Mouse (Mus musculus) adrenal gland (tissue): ENCODE data around the gene Cyb561d1.
"Not testable (repeated sequence)": the region's sequence is repeated elsewhere in the genome, so short reads cannot be mapped to it uniquely, and the experiment has no call there.

Experiments used
- intact Hi-C: fragments of 180-260 bp; cut with DNase I; formaldehyde crosslinking; loops from one replicate; pipeline ENCODE4 v1.15.1; 2025
- long read RNA-seq, 2 experiments: library from polyadenylated mRNA; unstranded; transcript quantifications; one replicate each; pipeline ENCODE4 v2.0.0; 2020; ENCODE audit warnings: borderline replicate concordance in 1 of 2; ENCODE audit not compliant: insufficient replicate concordance in 1 of 2

Gene Cyb561d1
- long read RNA-seq, experiment 1, partial matches to known transcripts = 0 of 1 reads
- long read RNA-seq, experiment 1, other reads (novel, unspliced or antisense) = 1 of 1 reads
- long read RNA-seq, experiment 2, partial matches to known transcripts = 0 of 1 reads
- long read RNA-seq, experiment 2, other reads (novel, unspliced or antisense) = 1 of 1 reads

DNA sequence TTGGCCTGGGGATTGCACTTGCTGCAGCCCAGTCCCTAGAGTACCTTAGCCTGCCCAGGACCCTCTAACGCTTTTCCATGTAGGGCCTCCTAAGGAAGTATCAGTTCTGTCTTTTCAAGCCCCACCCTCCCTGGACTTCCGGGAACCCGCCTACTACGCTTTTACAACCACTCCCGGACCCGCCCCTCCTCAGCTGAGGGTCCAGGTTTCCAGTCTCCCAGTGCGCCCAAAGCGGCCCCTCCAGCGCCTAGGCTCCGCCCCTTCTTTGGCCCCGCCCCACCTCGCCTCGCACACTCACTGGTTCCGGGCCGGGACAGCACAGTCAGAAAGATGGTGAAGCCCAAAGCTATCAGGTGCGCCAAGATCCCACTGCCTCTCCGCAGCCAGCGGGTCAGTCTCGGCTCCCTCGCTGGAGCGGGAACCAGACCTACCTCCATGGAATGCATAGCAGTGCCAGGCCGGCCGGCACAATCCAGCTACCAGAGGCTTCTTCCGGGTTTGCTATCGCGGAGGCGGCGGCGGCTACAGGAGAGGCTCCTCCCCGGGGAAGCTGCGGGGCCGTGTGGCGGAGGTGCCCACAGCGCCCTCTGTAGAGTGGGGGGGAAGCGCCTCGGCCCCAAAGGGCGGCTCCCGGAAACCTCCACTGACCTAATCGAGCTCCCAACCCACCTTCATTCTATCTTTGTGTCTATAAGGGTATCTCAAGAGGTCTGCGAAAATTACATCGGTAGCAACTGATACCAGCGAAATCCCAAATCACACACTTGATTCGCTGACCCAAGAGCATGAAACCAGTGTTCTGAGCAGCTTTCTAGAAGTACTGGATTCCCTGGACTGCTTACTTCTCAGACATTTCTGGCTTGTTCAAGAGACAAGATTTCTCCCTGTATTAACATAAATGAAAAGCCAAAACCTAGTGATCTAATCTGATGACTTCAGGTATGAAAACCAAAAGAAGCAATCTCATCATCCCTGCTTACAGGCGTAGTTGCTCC lies at the start of gene Cyb561d1:
Gene Cyb561d1 (minus strand): TSS at position 884 of the 995 bp plus-strand sequence.
- intact Hi-C loops = no loop called here

DNA sequence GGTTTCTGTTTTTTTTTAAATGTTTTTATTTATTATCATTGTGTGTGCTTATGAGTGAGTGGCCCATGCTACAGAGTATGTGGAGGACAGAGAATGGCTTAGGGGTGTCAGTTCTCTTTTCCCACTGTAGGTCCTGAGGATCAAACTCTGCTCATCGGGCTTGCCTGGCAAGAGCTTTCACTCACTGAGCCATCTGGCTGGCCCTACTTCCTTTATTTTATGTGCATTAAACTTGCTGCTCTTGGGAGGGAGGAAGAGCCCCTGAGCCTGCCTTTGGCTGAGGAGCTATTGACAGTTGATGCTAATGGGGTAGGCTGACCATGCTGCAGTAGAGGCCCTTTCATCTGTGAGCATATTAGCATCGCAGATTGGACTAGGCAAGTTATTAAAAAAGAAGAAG lies 45.8 kb upstream of the Cyb561d1 start:
- intact Hi-C loops = no loop called here

DNA sequence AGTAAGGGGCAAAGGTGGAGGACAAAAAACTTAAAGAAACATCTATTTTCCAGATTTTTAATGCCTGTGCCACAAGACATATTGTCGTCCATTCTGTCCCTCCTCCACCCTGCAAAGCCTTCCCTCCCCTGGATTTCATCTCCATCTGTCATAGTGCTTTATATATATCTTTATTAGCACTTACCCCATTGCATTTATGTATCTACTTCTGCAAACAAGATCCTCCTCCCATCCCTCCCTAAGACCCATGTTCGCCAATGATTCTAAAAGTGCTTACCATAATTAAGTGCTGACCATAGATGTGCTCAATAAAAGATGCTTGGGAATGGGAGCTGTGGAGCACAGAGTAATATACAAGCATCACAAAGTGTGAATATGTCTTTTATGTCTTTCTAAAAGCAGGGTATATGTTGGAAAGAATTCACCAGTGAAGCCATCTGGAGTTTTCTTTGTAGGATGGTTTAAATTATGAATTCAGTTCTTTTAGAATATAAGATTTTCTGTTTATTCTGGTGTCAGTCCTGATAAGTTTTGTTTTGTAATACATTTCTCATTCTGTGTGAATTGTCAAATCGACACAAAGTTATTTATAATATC lies 40.3 kb upstream of the Cyb561d1 start:
- intact Hi-C loops = no loop called here

DNA sequence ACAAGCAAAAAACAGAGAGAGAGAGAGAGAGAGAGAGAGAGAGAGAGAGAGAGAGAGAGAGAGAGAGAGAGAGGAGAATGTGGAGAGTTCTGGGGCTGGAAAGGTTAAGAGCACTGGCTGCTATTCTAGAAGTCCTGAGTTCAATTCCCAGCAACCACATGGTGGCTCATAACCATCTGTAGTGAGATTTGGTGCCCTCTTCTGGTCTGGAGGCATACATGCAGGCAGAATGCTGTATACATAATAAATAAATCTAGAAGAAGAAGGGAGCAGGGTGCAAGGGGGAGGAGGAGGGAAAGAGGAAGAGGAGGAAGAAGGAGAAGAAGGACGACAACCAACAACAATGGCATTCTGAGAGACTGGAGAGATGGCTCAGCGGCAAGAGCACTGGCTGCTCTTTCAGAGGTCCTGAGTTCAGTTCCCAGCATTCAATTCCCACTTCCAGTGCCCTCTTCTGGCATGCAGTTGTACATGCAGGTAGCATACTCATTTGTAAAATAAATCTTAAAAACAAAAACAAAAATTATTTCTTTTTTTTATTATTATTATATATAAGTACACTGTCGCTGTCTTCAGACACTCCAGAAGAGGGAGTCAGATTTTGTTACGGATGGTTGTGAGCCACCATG lies 36.6 kb upstream of the Cyb561d1 start:
- intact Hi-C loops = not testable (repeated sequence)

DNA sequence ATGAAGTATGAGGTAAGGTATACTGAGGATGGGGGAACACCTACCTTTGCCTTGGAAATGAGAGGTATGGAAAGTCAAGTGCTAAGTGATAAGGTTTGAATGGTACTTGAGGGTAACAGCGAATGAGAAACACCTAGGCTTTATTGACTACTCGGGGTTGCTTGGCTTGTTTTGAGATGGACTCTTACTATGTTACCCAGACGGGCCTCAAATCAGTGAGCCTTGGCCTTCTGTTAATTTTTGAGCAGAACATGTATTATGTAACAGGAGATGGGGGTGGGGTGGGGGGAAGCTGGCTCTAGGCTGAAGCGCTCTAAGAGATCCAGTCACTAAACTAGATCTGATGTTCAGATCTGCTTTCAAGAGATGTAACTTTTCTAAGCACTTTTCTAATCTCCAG lies 30.6 kb upstream of the Cyb561d1 start:
- intact Hi-C loops = no loop called here

DNA sequence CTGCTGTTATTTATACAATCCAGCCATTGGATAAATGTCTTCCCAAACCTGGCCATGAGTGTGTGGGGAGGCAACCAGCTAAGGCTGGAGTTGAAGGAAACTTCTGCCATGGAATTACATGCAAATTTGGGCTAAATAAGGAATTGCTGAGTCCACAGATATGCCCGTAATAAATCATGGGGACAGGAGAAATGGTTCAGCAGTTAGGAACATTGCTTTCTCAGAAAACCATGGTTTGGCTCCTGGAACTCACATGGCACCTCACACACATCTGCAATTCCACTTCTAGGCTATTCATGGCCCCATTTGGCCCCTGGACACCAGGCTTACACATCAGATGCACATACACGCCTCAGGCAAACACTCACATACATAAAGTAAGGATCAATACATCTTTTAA lies 26.5 kb upstream of the Cyb561d1 start:
- intact Hi-C loops = no loop called here

DNA sequence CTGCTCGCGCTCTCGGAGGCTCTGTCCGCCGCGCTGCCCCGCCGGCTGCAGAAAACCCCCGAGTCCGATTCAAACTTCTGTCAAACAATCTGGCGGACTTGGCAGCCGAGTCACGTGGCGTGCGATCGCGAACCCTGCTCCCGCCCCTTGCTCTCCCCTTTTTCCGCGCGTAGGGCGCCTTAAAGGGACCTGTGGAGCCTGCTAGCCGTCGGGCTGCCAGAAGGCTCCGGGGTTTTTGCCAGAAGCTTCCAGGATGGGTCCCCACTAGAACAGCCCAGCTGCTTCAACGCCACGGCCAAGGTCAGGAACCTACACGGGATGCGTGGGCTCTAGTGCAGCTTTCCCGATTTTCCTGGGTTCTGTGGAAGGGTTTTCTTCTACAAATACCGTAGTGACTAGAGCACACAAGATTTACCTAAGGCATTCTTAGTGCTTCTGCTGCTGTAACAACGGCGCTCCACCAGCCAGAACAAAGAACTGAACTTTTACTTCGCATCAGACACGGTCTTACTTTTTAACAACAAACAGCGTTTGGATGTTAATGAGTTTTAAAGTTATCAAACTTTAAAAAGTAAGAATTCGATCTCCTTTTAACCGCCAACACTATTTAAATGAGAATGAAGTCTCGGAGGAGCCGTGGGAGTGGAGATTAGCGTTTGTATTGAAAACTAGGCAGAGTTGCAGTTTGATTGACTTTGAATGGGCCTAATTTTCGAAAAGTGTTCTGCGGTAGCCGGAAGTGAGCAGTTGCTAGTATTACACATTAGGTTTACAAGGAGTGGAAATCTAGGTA lies 25.7 kb upstream of the Cyb561d1 start, which contains the start of gene Sypl2:
Gene Sypl2 (minus strand): TSS at position 91 of the 793 bp plus-strand sequence.
- intact Hi-C loops = no loop called here

DNA sequence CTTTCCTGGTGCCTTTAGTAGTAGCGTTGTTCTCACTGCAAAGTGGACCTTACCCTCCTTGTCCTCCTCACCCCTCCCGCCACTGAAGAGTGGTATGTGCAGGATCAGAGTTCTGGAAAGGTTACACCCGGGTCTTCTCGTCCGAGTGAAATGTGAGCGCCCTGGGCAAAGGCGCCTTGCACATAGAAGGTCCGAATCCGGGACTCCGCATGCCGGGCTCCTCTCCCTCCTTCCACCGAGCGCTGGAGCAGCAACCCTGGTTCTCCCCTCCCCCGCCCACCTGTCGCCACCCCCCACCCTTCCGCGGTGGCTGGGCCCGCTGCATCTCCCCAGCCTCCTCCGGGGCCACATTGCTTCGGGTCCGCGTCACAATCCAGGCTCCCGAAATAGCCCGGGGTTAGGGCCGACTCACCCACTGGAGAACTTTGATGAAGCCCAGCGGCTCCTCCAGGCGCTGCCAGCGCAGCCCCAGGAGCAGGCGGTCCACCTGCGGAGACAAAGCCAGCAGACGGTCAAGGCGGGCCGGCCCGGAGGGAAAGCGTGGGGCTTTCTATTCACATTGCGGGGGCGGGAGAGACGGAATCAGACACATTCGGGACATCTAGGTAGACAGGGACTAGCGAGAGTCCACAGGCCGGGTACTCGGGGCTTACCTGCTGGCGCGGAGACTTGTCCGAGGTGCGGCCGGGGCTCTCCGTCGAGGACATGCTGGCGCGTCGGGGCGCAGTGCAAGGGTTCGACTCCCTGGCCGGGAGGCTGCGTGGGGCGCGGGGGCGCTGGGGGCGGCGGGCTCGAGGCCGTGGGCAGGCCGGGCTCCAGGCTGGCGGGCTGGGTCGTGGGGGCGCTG lies 24.9 kb upstream of the Cyb561d1 start:
- intact Hi-C loops = no loop called here

DNA sequence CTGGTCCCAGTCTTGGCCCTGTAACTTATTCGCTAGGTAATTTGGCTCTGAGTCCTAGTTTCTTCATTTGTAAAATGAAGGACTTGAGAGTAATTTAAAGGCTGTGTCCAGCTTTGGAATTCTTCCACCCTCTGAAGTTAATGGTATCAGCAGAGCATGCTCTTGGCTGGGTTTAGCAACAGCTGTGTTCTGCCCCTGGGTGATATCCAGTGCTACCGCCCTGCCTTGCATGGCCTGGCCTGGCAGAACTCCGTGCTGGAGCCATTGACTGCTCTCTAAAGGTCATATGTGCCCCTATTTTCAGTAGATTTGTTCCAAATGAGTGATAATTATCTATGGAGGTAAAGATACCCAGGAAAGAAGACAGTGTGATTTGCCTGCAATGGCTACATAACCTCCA lies 19.6 kb upstream of the Cyb561d1 start:
- intact Hi-C loops = no loop called here

DNA sequence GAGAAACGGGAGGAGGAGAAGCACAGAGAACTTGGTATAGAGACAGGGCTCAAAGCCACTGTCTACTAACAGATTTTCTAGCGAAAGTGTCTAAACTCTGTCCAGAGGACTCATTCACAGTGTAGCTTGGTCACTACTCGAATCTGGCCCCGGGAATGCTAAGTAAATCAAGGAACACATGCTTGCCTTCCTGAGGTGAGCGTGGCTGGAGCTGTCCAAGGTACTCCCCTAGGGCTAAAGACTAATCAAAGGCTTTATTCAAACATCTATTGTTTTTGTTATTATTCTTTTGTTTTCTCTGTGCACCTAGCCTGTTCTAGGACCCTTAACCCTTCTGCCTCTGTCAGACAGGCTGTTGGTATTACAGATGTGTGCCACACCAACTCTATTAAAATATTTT lies 13.7 kb upstream of the Cyb561d1 start:
- intact Hi-C loops = loop anchor here (5.0 kb wide), 1 partner anchor 38 kb away; no protein-coding TSS in a partner anchor

DNA sequence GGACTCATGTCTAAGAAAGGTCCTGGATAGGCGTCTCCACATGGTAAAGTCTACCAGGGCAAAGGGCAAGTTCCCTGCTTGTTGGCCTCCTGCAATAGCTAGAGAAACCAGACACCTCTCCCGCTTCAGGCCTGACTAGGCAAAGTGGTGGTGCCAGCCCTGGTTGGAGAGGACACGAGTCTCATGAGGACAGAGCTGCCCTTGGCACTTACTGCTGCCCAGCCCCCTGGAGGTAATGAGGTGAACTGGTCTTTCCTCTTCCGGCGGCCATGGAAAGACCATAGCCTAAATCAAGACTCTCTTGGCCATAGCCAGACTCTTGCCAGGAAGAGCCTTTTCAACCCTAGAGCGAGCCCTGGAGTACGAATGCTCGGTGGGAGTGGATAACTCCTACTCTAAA lies 11.4 kb upstream of the Cyb561d1 start:
- intact Hi-C loops = loop anchor here (5.0 kb wide), 1 partner anchor 40 kb away; no protein-coding TSS in a partner anchor

DNA sequence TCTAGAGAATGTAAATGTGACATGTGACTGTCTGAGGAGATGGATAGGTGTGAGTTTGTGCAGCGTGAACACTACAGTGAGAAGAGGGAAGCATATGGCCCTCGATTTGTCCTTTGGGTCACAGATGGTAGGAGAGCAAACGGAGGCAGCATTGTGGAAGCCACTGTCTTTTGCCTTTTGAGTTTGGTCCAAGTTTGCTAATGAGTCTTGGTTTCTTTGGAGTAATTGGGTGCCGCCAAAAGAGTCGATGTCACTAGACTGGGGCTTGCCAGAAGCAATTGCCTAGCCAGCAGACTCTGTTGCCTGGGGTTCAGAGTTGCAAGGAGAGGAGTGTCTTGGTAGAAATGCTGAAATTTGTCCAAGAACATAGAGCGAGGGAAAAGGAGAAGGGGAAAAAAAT lies 10.8 kb upstream of the Cyb561d1 start:
- intact Hi-C loops = loop anchor here (5.0 kb wide), 1 partner anchor 40 kb away; no protein-coding TSS in a partner anchor

DNA sequence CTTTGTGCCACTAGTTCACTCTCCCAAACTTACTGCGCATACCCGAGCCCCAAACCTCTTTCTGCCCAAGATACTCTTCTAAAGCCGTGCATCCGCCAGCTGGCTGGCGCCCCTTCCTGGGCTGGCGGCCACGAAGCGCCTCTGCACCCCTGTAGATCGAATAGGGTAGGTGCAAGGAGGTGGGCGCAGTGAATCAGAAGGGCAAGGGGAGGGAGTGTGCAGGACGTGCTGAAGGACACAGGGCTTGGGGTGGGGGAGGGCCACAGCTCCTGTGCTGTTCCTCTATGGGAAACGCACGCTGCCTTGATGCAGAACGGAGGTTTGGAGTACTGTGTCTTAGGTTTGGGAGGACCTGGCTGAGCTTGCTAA lies 9.7 kb upstream of the Cyb561d1 start, which contains the start of gene Atxn7l2:
Gene Atxn7l2 (minus strand): TSS at position 164 of the 369 bp plus-strand sequence.
- intact Hi-C loops = loop anchor here (5.0 kb wide), 1 partner anchor 42 kb away; no protein-coding TSS in a partner anchor

DNA sequence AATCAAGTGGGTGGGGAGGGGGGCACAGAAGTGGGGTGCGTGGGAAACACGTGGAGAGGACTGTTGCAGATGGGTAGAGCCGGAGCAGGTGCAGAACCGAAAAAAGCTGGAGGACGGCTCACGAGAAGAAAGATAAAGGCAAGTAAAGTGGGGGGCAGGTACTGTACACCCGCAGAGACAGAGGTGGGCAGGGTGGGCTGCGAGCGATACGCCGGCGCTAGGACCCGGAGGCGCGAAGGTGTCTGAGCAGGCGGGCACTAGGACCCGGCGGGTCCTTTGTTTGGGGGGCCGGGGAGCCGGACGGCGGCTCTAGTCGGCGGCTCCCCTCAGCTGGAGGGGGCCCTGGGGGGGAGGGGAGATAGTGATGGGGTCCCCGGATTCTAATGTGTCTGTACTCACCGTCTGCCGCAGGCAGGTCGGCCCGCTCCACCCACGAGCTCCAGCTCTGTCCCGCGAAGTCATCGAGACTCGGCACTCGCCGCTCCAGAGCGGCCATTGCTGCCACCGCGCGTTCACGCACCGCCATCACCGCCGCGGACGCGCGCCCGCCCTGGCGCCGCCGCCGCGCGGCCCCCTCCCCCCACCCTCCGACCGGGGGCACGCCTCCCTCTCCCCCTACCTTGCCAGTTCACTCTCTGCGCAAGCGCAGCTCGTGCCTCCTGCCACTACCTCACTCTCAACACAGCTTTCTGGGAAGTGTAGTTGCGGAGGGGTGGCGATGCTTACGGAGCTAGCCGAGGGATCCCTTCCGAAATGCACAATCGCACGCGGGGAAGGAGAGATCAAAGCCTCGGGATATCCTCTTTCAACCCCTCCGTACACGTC lies 9.1 kb upstream of the Cyb561d1 start:
- intact Hi-C loops = loop anchor here (5.0 kb wide), 1 partner anchor 42 kb away; no protein-coding TSS in a partner anchor

DNA sequence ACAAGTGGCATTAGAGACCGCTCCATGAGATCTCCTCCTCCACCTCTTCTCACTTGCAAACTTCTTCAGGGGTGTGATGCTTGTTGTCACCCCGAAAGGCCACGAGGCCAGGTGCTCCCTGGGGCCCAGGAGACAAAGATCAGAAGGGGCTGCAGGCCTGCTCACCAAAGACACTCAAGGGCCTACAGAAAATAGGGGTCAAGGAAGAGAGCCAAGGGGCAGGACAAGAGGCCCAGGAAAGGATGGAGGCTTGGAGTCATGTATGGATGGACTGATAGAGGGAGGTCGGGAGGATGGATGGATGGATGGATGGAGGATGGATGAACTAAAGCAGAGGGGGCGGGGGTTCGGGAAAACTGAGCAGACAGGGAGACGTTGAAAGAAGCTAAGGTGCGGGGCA lies 8.5 kb upstream of the Cyb561d1 start:
- intact Hi-C loops = no loop called here

DNA sequence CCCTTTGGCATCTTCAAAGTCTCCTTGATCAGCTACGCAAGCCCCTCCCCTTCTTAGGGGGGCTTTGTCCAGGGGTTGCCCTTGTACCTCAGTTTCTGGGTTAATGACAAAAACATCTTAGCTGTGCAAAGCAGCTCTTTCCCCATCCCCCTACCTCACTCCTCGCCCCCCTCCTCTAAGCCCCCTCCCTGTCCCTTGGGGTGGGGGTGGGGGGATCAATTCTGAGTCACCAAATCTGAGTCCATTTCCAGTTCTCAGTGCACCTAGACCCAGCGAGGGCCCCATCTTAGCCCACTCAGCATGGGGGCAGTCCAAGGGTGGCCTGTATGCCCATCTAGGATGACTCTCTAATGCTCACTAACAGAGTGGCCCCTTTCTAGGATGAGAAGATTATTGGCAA lies 8.0 kb upstream of the Cyb561d1 start:
- intact Hi-C loops = no loop called here

DNA sequence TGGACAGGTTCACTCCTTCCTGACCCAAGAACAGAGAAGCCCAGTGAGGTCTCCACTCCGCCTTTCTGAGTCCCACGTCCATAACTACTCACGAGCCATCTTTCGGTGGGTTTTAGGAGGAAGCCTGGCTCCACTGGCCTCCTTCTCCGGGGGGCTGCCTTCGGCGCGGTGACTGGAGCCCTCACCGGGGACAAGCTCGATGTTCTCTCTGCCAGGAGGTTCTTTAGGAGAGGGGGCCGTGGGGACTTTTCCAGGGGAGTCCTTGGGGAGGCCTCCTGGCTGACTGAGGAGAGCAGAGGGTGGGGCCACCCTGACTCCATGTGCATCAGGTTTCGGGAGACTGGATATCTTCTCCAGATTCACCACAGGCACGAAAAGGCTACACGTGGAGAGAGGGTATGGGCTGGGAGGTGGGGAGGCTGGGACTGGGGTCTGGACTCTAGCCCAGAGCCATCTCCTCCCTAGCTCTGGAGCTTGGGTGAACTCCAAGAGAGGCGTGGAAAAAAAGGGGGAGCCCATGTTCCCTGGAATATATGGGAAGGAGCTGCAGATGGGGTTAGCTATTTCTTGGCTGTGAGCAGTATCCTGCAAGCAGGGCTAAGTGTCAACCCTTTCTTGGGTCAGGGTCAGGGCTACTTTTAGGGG lies 5.8 kb upstream of the Cyb561d1 start:
- intact Hi-C loops = no loop called here

DNA sequence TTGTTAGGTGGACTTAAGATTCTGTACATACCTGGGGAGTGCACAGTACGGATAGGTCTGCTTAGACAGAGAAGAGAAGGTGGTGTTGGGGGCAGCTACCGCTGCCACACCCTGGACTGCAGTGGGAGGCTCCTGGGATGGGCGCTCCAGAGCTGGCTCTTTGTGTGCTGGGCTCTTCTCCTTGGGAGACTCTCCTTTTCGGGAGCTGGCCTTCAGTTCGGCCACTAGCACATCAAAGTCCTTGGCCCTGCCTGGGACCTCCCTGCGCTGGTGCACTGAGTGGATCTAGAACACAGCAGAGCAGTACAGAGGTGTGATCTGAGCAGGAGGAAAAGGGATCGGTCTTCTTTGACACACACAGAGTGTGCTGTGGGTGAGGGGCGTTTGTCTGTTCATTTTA lies 4.6 kb upstream of the Cyb561d1 start:
- intact Hi-C loops = loop anchor here (2.0 kb wide), 1 partner anchor 41 kb away; no protein-coding TSS in a partner anchor
